Mouse (Mus musculus) megakaryocyte, embryonic 14.5 days (primary cell): ENCODE data around the gene Eef1a2.

Experiments used
- FLI1 ChIP-seq: IDR thresholded peaks from 2 replicates; pipeline ENCODE4 v1.6.1; 2012; ENCODE audit warnings: low read length, inconsistent platforms, mixed read lengths
- GATA1 ChIP-seq: IDR thresholded peaks from 3 replicates; pipeline ENCODE4 v1.6.1; 2012; ENCODE audit warnings: mixed read lengths, low read length, inconsistent platforms, borderline replicate concordance

GRCm38 (mm10) chr2:181174646-181175045 is 17.8 kb upstream of the Eef1a2 start:
- TF ChIP-seq FLI1 (no peak), GATA1 (no peak)
